Mouse (Mus musculus) heart, embryonic 16.5 days (tissue): ENCODE measurements around the gene Col28a1. TPM values are rescaled to one million over a fixed set of nuclear protein-coding genes. Genes with fewer than 3 reads are reported as not detected.
A peak's percentile ranks its signal among the peaks of the same experiment; 100 is the strongest.

Experiments
- ATAC-seq: fragments of 200-750 bp; cut with Nextera tagmentation; replicated peaks from 2 replicates; pipeline ENCODE4 v1.8.0; 2017; ENCODE audit warnings: moderate number of reproducible peaks; ENCODE audit not compliant: insufficient read depth, low FRiP score; ENCODE audit errors: extremely low read depth
- H3K27ac ChIP-seq: fragments of 300-500 bp; sonication (generic); 2 replicates; pipeline ENCODE4 v1.5.1; 2014; ENCODE audit warnings: mild to moderate bottlenecking, low read length, control low read depth, moderate library complexity
- H3K27me3 ChIP-seq: fragments of 300-500 bp; sonication (generic); 2 replicates; pipeline ENCODE4 v1.6.1; 2014; ENCODE audit warnings: low read length, mixed read lengths; ENCODE audit not compliant: control insufficient read depth, insufficient read depth
- H3K36me3 ChIP-seq: fragments of 300-500 bp; sonication (generic); 2 replicates; pipeline ENCODE4 v1.6.1; 2014; ENCODE audit not compliant: control insufficient read depth, insufficient read depth
- H3K4me1 ChIP-seq: fragments of 300-500 bp; sonication (generic); 2 replicates; pipeline ENCODE4 v1.6.1; 2014; ENCODE audit warnings: low read length, mixed read lengths; ENCODE audit not compliant: control insufficient read depth, insufficient read depth
- H3K4me2 ChIP-seq: fragments of 300-500 bp; sonication (generic); 2 replicates; pipeline ENCODE4 v1.6.1; 2014; ENCODE audit warnings: low read depth, mild to moderate bottlenecking, control low read depth, low read length
- H3K4me3 ChIP-seq: fragments of 300-500 bp; sonication (generic); 2 replicates; pipeline ENCODE4 v1.5.1; 2014; ENCODE audit warnings: mild to moderate bottlenecking, control low read depth, low read length
- H3K9ac ChIP-seq: fragments of 300-500 bp; sonication (generic); 2 replicates; pipeline ENCODE4 v1.6.1; 2014; ENCODE audit warnings: low read length, control low read depth
- H3K9me3 ChIP-seq: fragments of 300-500 bp; sonication (generic); replicated peaks from 2 replicates; pipeline ENCODE4 v1.6.1; 2016; ENCODE audit warnings: low read length; ENCODE audit not compliant: control insufficient read depth
- WGBS: fragments of 180-500 bp; shearing (Covaris S2); extraction: QIAGEN DNeasy Blood & Tissue Kit; methylation state at CpG from one replicate; pipeline ENCODE4 v1.1.7; 2014; 5-methylcytosine and 5-hydroxymethylcytosine counted together
- polyA plus RNA-seq: library from polyadenylated mRNA; unstranded; fragments of >200 nt; fragmentation: Nextera tagmentation; extraction: Ambion mirVana; gene quantifications from 2 replicates; pipeline ENCODE4 v1.2.1, GENCODE M21; 2015

Col28a1 gene
- polyA plus RNA-seq, 1 experiment from 2014 or later: 0.17 TPM

DNA sequence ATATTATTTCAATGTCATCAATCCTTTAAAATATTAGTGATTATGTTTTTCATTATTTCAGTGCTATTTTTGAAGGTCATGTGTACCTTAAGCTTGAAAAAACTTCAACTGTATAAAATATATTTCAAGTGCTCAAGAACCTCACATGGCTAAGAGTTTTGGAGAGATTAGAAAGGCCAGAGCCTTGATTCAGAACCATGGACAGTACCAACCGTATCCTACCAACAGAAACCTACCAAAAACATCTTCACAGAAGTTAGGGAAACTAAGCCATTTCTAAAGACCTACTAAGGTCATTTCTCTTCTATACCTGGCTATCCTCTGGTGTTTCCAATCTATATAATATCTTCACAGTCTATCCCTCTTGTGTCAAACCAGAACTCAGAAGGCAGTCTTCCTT is 50.5 kb downstream of the Col28a1 start:
- Histone ChIP-seq H3K9me3 (no peaks in the 10 kb centered on the region), H3K4me3 (no peak overlapping the region), H3K36me3 (no peaks in the 10 kb centered on the region), H3K4me2 (no peak overlapping the region), H3K27me3 (no peaks in the 10 kb centered on the region), H3K9ac (no peak overlapping the region), H3K27ac (no peak overlapping the region), H3K4me1 (no peaks in the 10 kb centered on the region)
- WGBS: 24% methylated on average over 1 of the region's 1 CpGs
- no peak for ATAC-seq

DNA sequence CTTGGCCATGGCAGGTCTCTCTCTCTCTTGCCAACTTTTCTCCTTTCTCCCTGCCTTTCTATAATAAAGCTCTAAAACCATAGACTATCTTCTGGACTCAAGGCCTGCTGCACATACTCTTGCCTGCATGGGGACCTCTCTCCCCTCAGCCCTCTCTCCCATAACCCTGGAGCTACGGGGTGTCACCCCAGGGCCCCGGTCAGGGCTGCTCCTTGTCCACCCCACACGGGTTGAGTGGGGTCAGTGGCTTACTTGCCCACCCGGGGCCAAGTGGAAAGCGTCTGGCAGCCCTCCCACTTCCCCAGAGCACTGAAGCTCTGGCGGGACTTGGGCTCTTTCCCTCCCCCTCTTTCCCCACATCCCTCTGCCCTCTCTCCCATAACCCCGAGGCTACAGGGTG is 62.3 kb downstream of the Col28a1 start:
- Histone ChIP-seq H3K4me2 (no peak overlapping the region), H3K36me3 (no peaks in the 10 kb centered on the region), H3K9ac (no peak overlapping the region), H3K27me3 (no peaks in the 10 kb centered on the region), H3K4me3 (no peak overlapping the region), H3K9me3 (no peaks in the 10 kb centered on the region), H3K4me1 (no peaks in the 10 kb centered on the region), H3K27ac (no peak overlapping the region)
- ATAC-seq: no peak
- WGBS: 64% methylated on average over 7 of the region's 7 CpGs

DNA sequence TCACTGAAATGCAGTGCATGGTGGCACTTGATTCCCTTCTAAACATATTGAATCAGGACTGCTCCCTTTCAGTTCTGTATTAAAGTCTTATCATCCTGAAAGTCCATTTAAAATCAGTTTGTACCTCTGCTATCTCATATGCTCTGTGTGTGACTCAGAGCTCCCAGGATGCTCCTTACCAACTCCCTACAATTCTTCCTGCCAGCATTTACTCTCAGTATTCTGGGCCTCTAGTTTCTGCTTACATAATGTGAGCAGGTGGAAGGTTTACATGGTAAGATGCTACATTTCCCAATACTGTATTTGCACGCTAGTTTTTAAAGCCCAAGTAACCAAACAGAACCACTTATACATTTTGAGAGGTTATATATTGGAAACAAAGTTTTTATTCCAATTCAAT is 64.3 kb downstream of the Col28a1 start:
- H3K4me1 ChIP-seq: no peaks in the 10 kb centered on the region
- no peaks in the 10 kb centered on the region for H3K9me3 ChIP-seq
- no peak overlapping the region for H3K4me2 ChIP-seq
- H3K27ac ChIP-seq: no peak overlapping the region
- ATAC-seq: no peak
- no peak overlapping the region for H3K4me3 ChIP-seq
- 81% methylated on average over 1 of the region's 1 CpGs for WGBS
- no peaks in the 10 kb centered on the region for H3K27me3 ChIP-seq
- no peak overlapping the region for H3K9ac ChIP-seq
- H3K36me3 ChIP-seq: no peaks in the 10 kb centered on the region

DNA sequence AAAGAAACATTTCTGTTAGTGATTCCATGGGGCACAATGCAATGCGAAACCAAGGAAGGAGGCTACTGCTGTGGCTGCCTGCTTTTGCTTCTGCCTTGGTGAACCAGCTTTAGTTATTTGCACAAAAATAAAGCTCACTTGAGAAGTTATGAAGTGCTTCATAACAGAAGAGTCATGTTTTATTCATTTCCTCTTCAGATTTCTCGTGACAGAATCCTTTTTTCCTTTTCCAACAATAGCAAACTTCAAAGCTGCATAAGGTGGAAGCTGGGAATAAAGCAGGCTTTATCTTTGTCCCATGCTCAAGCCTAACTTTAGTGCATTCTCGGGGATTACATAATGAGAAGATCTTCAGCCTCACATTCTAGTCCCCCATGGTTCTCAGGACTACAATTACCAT is 65.9 kb downstream of the Col28a1 start:
- H3K9ac ChIP-seq: no peak overlapping the region
- 58% methylated on average over 3 of the region's 3 CpGs for WGBS
- H3K4me3 ChIP-seq: no peak overlapping the region
- no peaks in the 10 kb centered on the region for H3K4me1 ChIP-seq
- no peaks in the 10 kb centered on the region for H3K36me3 ChIP-seq
- H3K27ac ChIP-seq: no peak overlapping the region
- no peak for ATAC-seq
- H3K4me2 ChIP-seq: no peak overlapping the region
- H3K9me3 ChIP-seq: no peaks in the 10 kb centered on the region
- no peaks in the 10 kb centered on the region for H3K27me3 ChIP-seq

DNA sequence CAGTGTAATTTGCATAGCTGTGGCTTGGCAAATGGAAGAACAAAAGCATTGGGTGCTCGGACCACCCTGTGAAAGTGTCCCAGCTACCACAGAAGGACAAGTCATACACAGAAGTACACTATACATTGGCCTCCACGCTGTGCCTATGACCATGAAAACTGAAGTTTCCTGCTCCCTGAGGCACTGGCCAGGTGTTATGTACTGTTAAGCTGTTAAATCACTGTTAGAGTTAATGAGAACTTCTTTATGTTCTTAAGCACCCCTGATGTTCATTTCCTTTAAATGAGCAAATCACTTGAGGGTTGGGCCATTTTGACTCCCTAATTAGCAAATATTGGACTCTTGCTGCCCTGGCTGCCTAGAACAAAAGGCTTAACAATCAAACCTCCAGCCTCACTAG is 73.3 kb downstream of the Col28a1 start:
- no peak overlapping the region for H3K4me3 ChIP-seq
- no peak for ATAC-seq
- WGBS: 70% methylated on average over 2 of the region's 2 CpGs

DNA sequence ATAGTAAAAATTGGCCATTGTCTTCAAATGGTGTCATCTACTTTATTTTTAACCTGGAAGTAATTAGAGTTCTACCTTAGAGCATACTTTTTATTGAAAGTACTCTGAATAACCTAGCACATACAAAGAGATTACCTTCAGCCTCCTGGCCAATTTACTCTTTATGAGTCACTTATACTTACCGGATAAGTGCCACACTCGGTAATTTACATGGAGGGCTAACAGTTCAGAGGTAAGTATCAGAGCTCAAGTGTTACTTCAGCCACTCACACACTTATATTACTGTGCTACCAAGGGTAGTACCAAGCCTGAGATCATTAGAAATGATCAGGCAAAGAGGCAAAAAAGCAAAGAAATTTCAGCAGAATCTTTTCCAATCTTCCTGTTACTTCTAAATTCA is 73.8 kb downstream of the Col28a1 start:
- no peak for ATAC-seq
- no peak overlapping the region for H3K9ac ChIP-seq
- H3K36me3 ChIP-seq: no peaks in the 10 kb centered on the region
- no peak overlapping the region for H3K4me2 ChIP-seq
- H3K4me1 ChIP-seq: no peaks in the 10 kb centered on the region
- WGBS: 77% methylated on average over 2 of the region's 2 CpGs
- no peaks in the 10 kb centered on the region for H3K9me3 ChIP-seq
- H3K27me3 ChIP-seq: no peaks in the 10 kb centered on the region
- H3K27ac ChIP-seq: no peak overlapping the region
- H3K4me3 ChIP-seq: no peak overlapping the region

More for the DNA sequence above, 73.3 kb downstream of the Col28a1 start:
- H3K9ac ChIP-seq: no peak overlapping the region
- no peaks in the 10 kb centered on the region for H3K4me1 ChIP-seq
- no peak overlapping the region for H3K27ac ChIP-seq
- H3K36me3 ChIP-seq: no peaks in the 10 kb centered on the region
- no peaks in the 10 kb centered on the region for H3K27me3 ChIP-seq
- H3K4me2 ChIP-seq: no peak overlapping the region
- H3K9me3 ChIP-seq: no peaks in the 10 kb centered on the region

DNA sequence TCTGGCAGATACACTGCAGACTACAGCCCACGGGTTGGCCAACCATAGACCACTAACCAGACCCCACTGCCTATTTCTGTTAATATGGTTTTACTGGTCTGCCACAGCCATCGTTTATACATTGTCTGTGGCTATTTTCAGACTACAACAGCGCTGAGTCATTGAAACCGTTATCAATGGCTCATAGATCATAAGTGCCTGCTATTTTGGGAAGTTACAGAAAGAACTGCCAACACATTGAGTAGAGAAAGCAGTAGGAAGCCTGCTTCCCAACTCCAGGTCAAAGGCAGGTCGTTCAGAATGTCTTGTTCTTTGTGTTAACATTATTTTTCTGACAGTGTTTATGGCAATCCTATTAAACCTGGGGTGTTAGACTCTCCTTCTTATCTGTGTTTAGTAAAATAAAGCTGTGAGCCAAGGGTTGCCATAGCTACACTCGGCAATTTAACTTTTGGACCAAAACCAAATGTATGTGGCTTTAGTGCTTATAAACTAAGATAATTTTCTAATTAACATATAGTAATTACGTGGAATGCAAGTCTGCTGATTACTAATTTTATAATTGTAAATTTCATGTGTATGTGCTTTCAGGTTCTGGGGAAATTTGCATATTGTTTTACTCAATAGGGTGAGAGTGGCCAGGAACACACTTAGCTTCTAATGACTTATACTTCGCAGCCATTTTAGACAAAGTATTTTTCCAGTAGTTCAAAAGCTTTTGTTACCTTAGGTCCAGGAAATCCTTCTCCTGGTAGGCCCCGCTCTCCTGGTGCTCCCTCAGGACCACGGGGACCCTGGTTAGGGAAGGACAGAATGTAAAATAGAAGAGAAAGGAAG is 86.3 kb downstream of the Col28a1 start:
- Histone ChIP-seq H3K27ac (peak overlapping the region; percentile 78), H3K4me1 (peaks cover 11% of the 10 kb centered on the region), H3K9ac (no peak overlapping the region), H3K27me3 (no peaks in the 10 kb centered on the region), H3K4me2 (peak overlapping the region; percentile 28; the same call in 1 of the 2 replicates), H3K4me3 (no peak overlapping the region), H3K36me3 (no peaks in the 10 kb centered on the region), H3K9me3 (no peaks in the 10 kb centered on the region)
- 40% methylated on average over 10 of the region's 10 CpGs for WGBS
- peak; percentile 94 for ATAC-seq

DNA sequence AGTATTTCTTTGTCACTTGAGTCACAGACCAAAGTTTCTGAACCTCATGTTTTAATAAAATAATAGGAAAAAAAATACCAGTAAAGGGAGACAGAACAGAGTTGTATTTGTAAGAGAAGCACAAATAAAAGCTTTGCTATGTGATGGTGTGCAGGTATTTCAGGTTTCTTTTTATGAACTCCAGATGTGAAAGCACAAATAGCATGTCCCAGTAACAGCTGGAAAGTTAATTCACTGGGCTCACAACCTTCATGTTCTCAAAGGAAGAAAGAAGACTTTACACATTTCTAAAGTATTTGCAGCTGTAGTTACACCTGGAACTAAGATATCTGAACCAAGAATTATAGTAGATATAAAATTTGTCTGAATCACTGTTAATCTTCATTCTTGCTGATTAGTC is 91.2 kb downstream of the Col28a1 start:
- Histone ChIP-seq H3K27me3 (no peaks in the 10 kb centered on the region), H3K36me3 (no peaks in the 10 kb centered on the region), H3K4me2 (no peak overlapping the region), H3K9me3 (no peaks in the 10 kb centered on the region), H3K9ac (no peak overlapping the region), H3K4me1 (peaks cover 8% of the 10 kb centered on the region; the same call in 1 of the 2 replicates), H3K4me3 (no peak overlapping the region), H3K27ac (no peak overlapping the region)
- ATAC-seq: no peak

DNA sequence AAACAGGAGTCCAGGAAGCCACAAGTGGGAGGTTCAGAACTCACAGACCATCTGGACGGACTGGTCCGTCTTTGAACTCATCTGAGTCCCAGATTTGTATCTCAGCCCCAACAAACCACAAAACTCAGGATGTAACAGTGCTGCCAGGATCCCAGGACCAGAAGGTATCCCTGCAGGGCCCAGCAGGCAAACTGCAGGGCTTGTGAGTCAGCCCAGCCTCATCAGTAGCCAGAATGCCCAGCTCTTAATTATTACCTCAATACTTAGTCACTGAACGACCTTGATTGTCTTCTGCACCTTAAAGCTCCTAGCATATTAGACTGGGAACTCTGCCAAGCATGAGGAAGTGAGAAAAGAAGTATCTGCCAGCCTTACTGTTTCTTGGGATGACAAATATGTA is 96.6 kb downstream of the Col28a1 start:
- H3K9me3 ChIP-seq: no peaks in the 10 kb centered on the region
- ATAC-seq: no peak
- H3K4me3 ChIP-seq: no peak overlapping the region
- peaks cover 3% of the 10 kb centered on the region; the same call in 1 of the 2 replicates for H3K4me1 ChIP-seq
- no peaks in the 10 kb centered on the region for H3K36me3 ChIP-seq
- no peak overlapping the region for H3K4me2 ChIP-seq
- no peaks in the 10 kb centered on the region for H3K27me3 ChIP-seq
- 50% methylated on average over 3 of the region's 3 CpGs for WGBS
- H3K27ac ChIP-seq: no peak overlapping the region
- H3K9ac ChIP-seq: no peak overlapping the region
